10 mouse cellular contexts compared by ENCODE assay signal in genomic region chr6:115692963-115693730, GRCm38 (mm10). TPM values are rescaled to one million over a fixed set of nuclear protein-coding genes. Genes with fewer than 3 reads are reported as not detected.
A peak's percentile ranks its signal among the peaks of the same experiment; 100 is the strongest.
DNase-seq lines count a peak whose midpoint lies in the region; ATAC-seq and TF ChIP-seq lines count a peak whose summit lies in the region.
"Had no signal": no experiment of that assay in that cellular context is flagged by ENCODE, and none has a peak within 500 bp of the region (broad histone marks: within the 10 kb centered on the region; RNA-seq: fewer than 3 reads in every experiment).

No protein-coding gene starts in this region.

- H3K27ac ChIP-seq in layer of hippocampus, adult 2 months: no peak overlapping the region
- H3K27ac ChIP-seq: embryonic facial prominence, embryonic 12.5 days had no signal

- no peak for ATAC-seq in CD4-positive, CD25-positive, alpha-beta regulatory T cell, adult 4 months
- 0 out of 2 replicates have a peak, but pooled peaks have one; percentile 56 for ATAC-seq in neutrophil, adult 5-6 weeks (ENCODE audit: extremely low read depth, insufficient number of reproducible peaks, low FRiP score, poor library complexity, severe bottlenecking)
- ATAC-seq in megakaryocyte progenitor cell, adult 5-6 weeks (replicated peaks; ENCODE audit: poor library complexity): no peak; the same call in 1 of the 2 replicates

- H3K4me3 ChIP-seq in layer of hippocampus, adult 2 months: no peak overlapping the region
- H3K4me3 ChIP-seq: embryonic facial prominence, embryonic 12.5 days; limb, embryonic 13.5 days had no signal

- TF ChIP-seq CTCF in layer of hippocampus, adult 2 months (conservative IDR thresholded peaks at IDR 0.05): peak; percentile 64

- peak; percentile 53 for DNase-seq in CD4-positive, CD25-positive, alpha-beta regulatory T cell, adult 2 months (ENCODE audit: low read depth, low spot score)
- no peak for DNase-seq in layer of hippocampus, adult 2 months (ENCODE audit: low spot score in 2 of 2)
- no peak for DNase-seq in layer of hippocampus, adult 11-12 months (ENCODE audit: low spot score)
- peak; percentile 40 for DNase-seq in embryo, embryonic 10.5 days (ENCODE audit: low spot score)
- DNase-seq in adrenal gland, adult 2 months: no peak

RNA-seq across cellular contexts. Expression of gene Raf1, which starts 16.7 kb away (rescaled TPM):
- polyA plus RNA-seq in CD4-positive, CD25-positive, alpha-beta regulatory T cell, adult 4 months (2017; shearing (Covaris generic)): 10 to 100 TPM; 46.4 to 51.6 TPM
- total RNA-seq in layer of hippocampus, adult 2 months (2021): 10 to 100 TPM; 81.8 to 98.6 TPM
- 278 and 293 TPM in 2 replicates for total RNA-seq in neutrophil, adult 5-6 weeks (2017)
- total RNA-seq in megakaryocyte progenitor cell, adult 5-6 weeks (2015): 95.4 and 118 TPM in 2 replicates
- total RNA-seq in megakaryocyte progenitor cell, adult 5-6 weeks (2017): 66.7 and 79.8 TPM in 2 replicates
- 100 to 1,000 TPM in 1 of 2 experiments, 10 to 100 TPM in 1; 91.7 to 101 TPM for total RNA-seq in adrenal gland, adult 2 months (2021)
- 87.5 and 133 TPM in 2 replicates for polyA plus RNA-seq in adrenal gland, adult 2 months (2012; rRNA removed)

Comparison
In these comparisons a context has a peak if more than half of its experiments do, and no peak if none do; other contexts are left out.
1. DNase-seq: peak in CD4-positive, CD25-positive, alpha-beta regulatory T cell, adult 2 months (single experiment) and embryo, embryonic 10.5 days (single experiment); none in layer of hippocampus, adult 2 months (0 of 2), layer of hippocampus, adult 11-12 months (single experiment) and adrenal gland, adult 2 months (single experiment).